20 mouse cellular contexts compared by ENCODE assay signal in genomic region chr9:24351402-24351801, GRCm38 (mm10).
"Had no signal": no experiment of that assay in that cellular context is flagged by ENCODE, and none has a peak within 500 bp of the region (broad histone marks: within the 10 kb centered on the region; RNA-seq: fewer than 3 reads in every experiment).

No protein-coding gene starts in this region.

- H3K4me2 ChIP-seq: lung, embryonic 14.5 days; midbrain, embryonic 12.5 days; neural tube, embryonic 13.5 days; neural tube, embryonic 15.5 days; stomach, embryonic 15.5 days had no signal

- ATAC-seq: midbrain, embryonic 16.5 days had no signal

- DNase-seq: lung, adult 18-20 months; lung, embryonic 14.5 days; lung, postnatal 10 days; lung, postnatal 4 days; midbrain, embryonic 14.5 days; retina, postnatal 1 day; right cerebral cortex, adult 18-20 months; right cerebral cortex, postnatal 25 days; right cerebral cortex, postnatal 4 days; spleen, adult 18-20 months; thymus, adult 18-20 months; thymus, postnatal 14 days; thymus, postnatal 36 days had no signal

- H3K9ac ChIP-seq: lung, embryonic 14.5 days; midbrain, embryonic 12.5 days; neural tube, embryonic 13.5 days; neural tube, embryonic 15.5 days; stomach, embryonic 15.5 days had no signal

- H3K36me3 ChIP-seq: midbrain, embryonic 10.5 days; midbrain, embryonic 12.5 days; neural tube, embryonic 13.5 days; neural tube, embryonic 15.5 days; stomach, embryonic 15.5 days had no signal

- H3K27me3 ChIP-seq: midbrain, embryonic 12.5 days; neural tube, embryonic 13.5 days; neural tube, embryonic 15.5 days; stomach, embryonic 15.5 days had no signal

- H3K4me1 ChIP-seq: midbrain, embryonic 10.5 days; midbrain, embryonic 12.5 days; neural tube, embryonic 13.5 days; neural tube, embryonic 15.5 days; stomach, embryonic 15.5 days had no signal

- H3K4me3 ChIP-seq: midbrain, embryonic 10.5 days; midbrain, embryonic 12.5 days; myocyte; neural tube, embryonic 13.5 days; neural tube, embryonic 15.5 days; stomach, embryonic 15.5 days had no signal

- H3K9me3 ChIP-seq: midbrain, embryonic 10.5 days; midbrain, embryonic 12.5 days; neural tube, embryonic 13.5 days; neural tube, embryonic 15.5 days; stomach, embryonic 15.5 days had no signal

- H3K27ac ChIP-seq: midbrain, embryonic 10.5 days; midbrain, embryonic 12.5 days; neural tube, embryonic 13.5 days; neural tube, embryonic 15.5 days; stomach, embryonic 15.5 days had no signal
